Mouse (Mus musculus) ES-E14 (cell line): ENCODE results near the gene Cyth1.

Experiments used
- HCFC1 ChIP-seq: IDR thresholded peaks from 2 replicates; pipeline ENCODE4 v1.6.1; 2012; ENCODE audit warnings: low read length, inconsistent platforms, borderline replicate concordance; ENCODE audit not compliant: insufficient read depth
- MAFK ChIP-seq: IDR thresholded peaks from 2 replicates; pipeline ENCODE4 v1.6.1; 2014; ENCODE audit warnings: mild to moderate bottlenecking, low read depth, low read length, inconsistent platforms; ENCODE audit not compliant: insufficient read depth

DNA sequence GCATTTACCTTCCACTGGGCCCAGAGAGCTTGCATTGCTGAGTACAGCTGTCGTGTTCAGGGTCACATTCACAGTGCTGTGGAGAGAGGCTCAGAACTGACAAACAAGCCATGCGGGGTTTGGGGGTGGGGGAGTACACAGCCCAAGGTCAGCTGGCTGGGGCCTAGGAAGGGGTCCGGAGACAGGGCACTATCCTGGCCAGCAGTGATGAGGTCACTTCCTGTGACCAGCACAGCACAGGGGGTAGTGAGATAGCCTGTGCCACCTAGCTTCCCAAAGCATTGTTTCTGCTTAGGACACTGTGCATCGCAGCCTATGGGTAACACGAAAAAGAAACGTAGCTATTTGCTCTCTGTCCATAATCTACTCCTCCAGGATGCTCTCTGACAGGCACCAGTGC lies 87.2 kb downstream of the Cyth1 start:
- TF ChIP-seq MAFK (no peak), HCFC1 (no peak)
